Mouse (Mus musculus) MEL (cell line): Measurements from ENCODE around the gene Zfp652. TPM values are rescaled to one million over a fixed set of nuclear protein-coding genes. Genes with fewer than 3 reads are reported as not detected.

Experiments used
- DNase-seq: peaks from one replicate; pipeline ENCODE4 v3.0.0; 2011; ENCODE audit warnings: low read depth, low spot score
- H3K27ac ChIP-seq: 2 replicates; pipeline ENCODE4 v1.5.1; 2012; ENCODE audit warnings: low read depth, mild to moderate bottlenecking, control low read depth, low read length, moderate library complexity; ENCODE audit not compliant: control insufficient read depth
- H3K27me3 ChIP-seq, 2 experiments: fragments of 150-350 bp in 1 of 2; sonication (generic) in 1 of 2; 2 replicates each; pipeline ENCODE4 v1.6.1; 2012; ENCODE audit warnings: low read length in 2 of 2, mild to moderate bottlenecking in 2 of 2, improper control_type of control experiment in 1 of 2, moderate library complexity in 1 of 2; ENCODE audit not compliant: insufficient read depth in 2 of 2, control insufficient read depth in 1 of 2
- H3K36me3 ChIP-seq, 2 experiments: 2 replicates each; pipeline ENCODE4 v1.6.1; 2012 to 2014; ENCODE audit warnings: low read length in 2 of 2, improper control_type of control experiment in 1 of 2, inconsistent platforms in 1 of 2, mild to moderate bottlenecking in 1 of 2; ENCODE audit not compliant: insufficient read depth in 2 of 2, control insufficient read depth in 1 of 2
- H3K4me1 ChIP-seq, 2 experiments: fragments of 150-350 bp in 1 of 2; sonication (generic) in 1 of 2; 2 replicates each; pipeline ENCODE4 v1.6.1; 2012; ENCODE audit warnings: low read length in 2 of 2, improper control_type of control experiment in 1 of 2, mild to moderate bottlenecking in 1 of 2; ENCODE audit not compliant: insufficient read depth in 2 of 2, control insufficient read depth in 1 of 2
- H3K4me3 ChIP-seq, 2 experiments: fragments of 150-350 bp in 1 of 2; sonication (generic) in 1 of 2; 2 replicates each; pipeline ENCODE4 v1.5.1; 2012; ENCODE audit warnings: low read depth in 2 of 2, low read length in 2 of 2, mild to moderate bottlenecking in 2 of 2, moderate library complexity in 2 of 2, control low read depth in 1 of 2, improper control_type of control experiment in 1 of 2; ENCODE audit not compliant: control insufficient read depth in 1 of 2, insufficient read depth in 1 of 2
- H3K79me2 ChIP-seq: 2 replicates; pipeline ENCODE4 v1.6.1; 2012; ENCODE audit warnings: mild to moderate bottlenecking, low read length, moderate library complexity; ENCODE audit not compliant: control insufficient read depth, poor library complexity, insufficient read depth
- H3K9ac ChIP-seq: 2 replicates; pipeline ENCODE4 v1.6.1; 2012; ENCODE audit warnings: low read depth, mild to moderate bottlenecking, control low read depth, low read length, moderate library complexity; ENCODE audit not compliant: control insufficient read depth, poor library complexity, severe bottlenecking
- H3K9me3 ChIP-seq: fragments of 150-350 bp; sonication (generic); replicated peaks from 2 replicates; pipeline ENCODE4 v1.6.1; 2012; ENCODE audit warnings: mild to moderate bottlenecking, low read length, improper control_type of control experiment, moderate library complexity; ENCODE audit not compliant: insufficient read depth
- CHD1 ChIP-seq: IDR thresholded peaks from 2 replicates; pipeline ENCODE4 v1.6.1; 2012; ENCODE audit warnings: low read depth, mild to moderate bottlenecking, inconsistent platforms, low read length, improper control_type of control experiment
- CTCF ChIP-seq, 3 experiments: IDR thresholded peaks in 2 of 3; conservative IDR thresholded peaks in 1 of 3; 2 replicates each; pipeline ENCODE4 v1.5.1; 2011 to 2012; ENCODE audit warnings: low read length in 3 of 3, low read depth in 2 of 3, mild to moderate bottlenecking in 2 of 3, improper control_type of control experiment in 1 of 3, inconsistent platforms in 1 of 3, mixed read lengths in 1 of 3, moderate library complexity in 1 of 3; ENCODE audit not compliant: control insufficient read depth in 1 of 3, insufficient read depth in 1 of 3, poor library complexity in 1 of 3, severe bottlenecking in 1 of 3
- EP300 ChIP-seq, 2 experiments: IDR thresholded peaks; 2 replicates each; pipeline ENCODE4 v1.6.1; 2011; ENCODE audit warnings: improper control_type of control experiment in 2 of 2, low read length in 2 of 2, low read depth in 1 of 2, mild to moderate bottlenecking in 1 of 2
- GABPA ChIP-seq: IDR thresholded peaks from 2 replicates; pipeline ENCODE4 v1.6.1; 2012; ENCODE audit warnings: low read depth, mild to moderate bottlenecking, inconsistent platforms, low read length, improper control_type of control experiment, moderate library complexity
- JUND ChIP-seq: IDR thresholded peaks from 2 replicates; pipeline ENCODE4 v1.6.1; 2011; ENCODE audit warnings: low read depth, mild to moderate bottlenecking, improper control_type of control experiment, low read length
- MAX ChIP-seq: IDR thresholded peaks from 2 replicates; pipeline ENCODE4 v1.6.1; 2011; ENCODE audit warnings: low read length, improper control_type of control experiment
- MEF2A ChIP-seq: IDR thresholded peaks from 2 replicates; pipeline ENCODE4 v1.6.1; 2014; ENCODE audit warnings: low read depth, mild to moderate bottlenecking, inconsistent platforms, low read length, improper control_type of control experiment; ENCODE audit not compliant: poor library complexity, insufficient replicate concordance, severe bottlenecking; ENCODE audit errors: extremely low read depth
- MYB ChIP-seq: IDR thresholded peaks from 2 replicates; pipeline ENCODE4 v1.6.1; 2011; ENCODE audit warnings: mild to moderate bottlenecking, low read depth, low read length, improper control_type of control experiment
- MYC ChIP-seq: IDR thresholded peaks from 2 replicates; pipeline ENCODE4 v1.6.1; 2011; ENCODE audit warnings: low read depth, mild to moderate bottlenecking, low read length, improper control_type of control experiment, moderate library complexity
- POLR2A ChIP-seq, 2 experiments: IDR thresholded peaks; 2 replicates each; pipeline ENCODE4 v1.6.1; 2011 to 2012; ENCODE audit warnings: low read length in 2 of 2, mild to moderate bottlenecking in 2 of 2, control low read depth in 1 of 2, improper control_type of control experiment in 1 of 2, low read depth in 1 of 2, moderate library complexity in 1 of 2; ENCODE audit not compliant: control insufficient read depth in 1 of 2, insufficient read depth in 1 of 2, poor library complexity in 1 of 2
- POLR2AphosphoS5 ChIP-seq: IDR thresholded peaks from 2 replicates; pipeline ENCODE4 v1.6.1; 2012; ENCODE audit warnings: low read depth, borderline replicate concordance, mild to moderate bottlenecking, inconsistent platforms, low read length, moderate library complexity, mixed read lengths
- RAD21 ChIP-seq: IDR thresholded peaks from 2 replicates; pipeline ENCODE4 v1.6.1; 2011; ENCODE audit warnings: mild to moderate bottlenecking, low read depth, low read length, improper control_type of control experiment
- RCOR1 ChIP-seq: IDR thresholded peaks from 2 replicates; pipeline ENCODE4 v1.6.1; 2012; ENCODE audit warnings: low read depth, mild to moderate bottlenecking, inconsistent platforms, low read length, improper control_type of control experiment
- SMC3 ChIP-seq: IDR thresholded peaks from 2 replicates; pipeline ENCODE4 v1.6.1; 2011; ENCODE audit warnings: low read depth, low read length, improper control_type of control experiment
- USF1 ChIP-seq: IDR thresholded peaks from 2 replicates; pipeline ENCODE4 v1.6.1; 2014; ENCODE audit warnings: low read depth, mild to moderate bottlenecking, inconsistent platforms, low read length, improper control_type of control experiment, moderate library complexity
- USF2 ChIP-seq, 2 experiments: IDR thresholded peaks; 2 replicates each; pipeline ENCODE4 v1.6.1; 2011 to 2012; ENCODE audit warnings: improper control_type of control experiment in 2 of 2, low read length in 2 of 2, borderline replicate concordance in 1 of 2, inconsistent platforms in 1 of 2, low read depth in 1 of 2, mild to moderate bottlenecking in 1 of 2; ENCODE audit not compliant: insufficient read depth in 1 of 2
- ZC3H11A ChIP-seq: IDR thresholded peaks from 2 replicates; pipeline ENCODE4 v1.6.1; 2012; ENCODE audit warnings: low read depth, mild to moderate bottlenecking, inconsistent platforms, low read length, improper control_type of control experiment
- ZKSCAN1 ChIP-seq: IDR thresholded peaks from 2 replicates; pipeline ENCODE4 v1.6.1; 2012; ENCODE audit warnings: low read depth, mild to moderate bottlenecking, inconsistent platforms, low read length, improper control_type of control experiment, moderate library complexity
- polyA plus RNA-seq, 2 experiments: library from polyadenylated mRNA; stranded (reverse) in 1 of 2; unstranded in 1 of 2; fragments of >175 nt in 1 of 2; fragments of >200 nt in 1 of 2; gene quantifications; 2 replicates each; pipeline versions ENCODE4 v1.2.1 to v1.2.4; 2012; ENCODE audit warnings: low replicate concordance in 2 of 2, low read depth in 1 of 2; ENCODE audit not compliant: insufficient read length in 2 of 2, insufficient read depth in 1 of 2, missing spikeins in 1 of 2
- total RNA-seq: library from RNA; depleted of rRNA; stranded (reverse); fragments of 300-350 nt; gene quantifications from 2 replicates; pipeline ENCODE4 v1.2.3, GENCODE M21; 2012

Zfp652 gene
- total and polyA plus RNA-seq, 3 experiments = 19.3 to 38.5 (median 31.8) TPM

DNA sequence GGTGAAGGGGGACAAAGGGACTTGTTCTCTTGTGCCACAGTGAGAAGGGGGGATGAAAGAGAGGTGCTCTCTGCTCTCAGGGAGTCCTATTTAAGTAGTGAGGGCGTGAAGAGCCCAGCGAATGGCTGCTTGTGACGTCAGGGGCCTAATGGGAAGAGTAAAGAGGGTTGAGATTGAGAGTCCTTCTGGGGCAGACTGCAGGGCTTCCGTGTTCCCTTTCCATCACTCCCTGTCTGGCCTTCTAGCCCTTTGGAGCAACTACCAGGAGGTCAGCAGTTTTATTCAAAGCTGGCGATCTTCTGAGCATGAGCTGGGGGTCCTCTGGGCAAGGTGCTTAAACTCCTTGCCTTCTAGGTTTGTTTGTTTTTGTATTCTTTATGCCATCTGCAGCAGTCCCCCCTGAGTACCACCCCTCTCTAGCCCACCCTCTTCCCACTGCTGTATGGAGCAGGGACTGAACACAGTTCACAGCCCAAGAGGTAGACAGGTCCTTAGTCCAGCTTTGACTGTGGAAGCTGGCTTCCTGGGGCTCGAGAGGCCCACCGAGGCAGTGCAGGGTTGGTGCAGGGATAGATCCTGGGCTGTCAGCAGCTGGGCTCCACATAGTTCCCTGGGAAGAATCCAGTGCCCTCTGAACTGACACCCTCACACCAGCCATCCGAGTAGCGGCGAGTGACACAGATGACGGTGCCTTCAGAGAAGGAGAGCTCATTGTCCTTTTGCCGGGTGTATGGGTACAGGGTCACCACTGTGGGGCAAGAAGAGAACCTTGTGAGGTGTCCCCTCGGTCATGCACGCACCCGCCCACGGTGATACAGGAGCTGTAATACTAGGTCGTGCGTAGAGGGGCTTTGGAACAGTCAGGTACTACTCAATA lies 119.9 kb downstream of the Zfp652 start:
- Histone ChIP-seq H3K27ac (no peak overlapping the region), H3K36me3 (peaks cover 0 to 31% of the 10 kb centered on the region in 2 experiments; a peak in 2 of 4 replicates), H3K9me3 (no peaks in the 10 kb centered on the region), H3K79me2 (no peaks in the 10 kb centered on the region; the same call in 1 of the 2 replicates), H3K27me3 (no peaks in the 10 kb centered on the region), H3K4me3 (no peak overlapping the region), H3K4me1 (peaks cover 26 to 59% of the 10 kb centered on the region in 2 experiments), H3K9ac (no peak overlapping the region)
- DNase-seq = peak; percentile 14
- TF ChIP-seq CHD1 (no peak), MAX (no peak)

DNA sequence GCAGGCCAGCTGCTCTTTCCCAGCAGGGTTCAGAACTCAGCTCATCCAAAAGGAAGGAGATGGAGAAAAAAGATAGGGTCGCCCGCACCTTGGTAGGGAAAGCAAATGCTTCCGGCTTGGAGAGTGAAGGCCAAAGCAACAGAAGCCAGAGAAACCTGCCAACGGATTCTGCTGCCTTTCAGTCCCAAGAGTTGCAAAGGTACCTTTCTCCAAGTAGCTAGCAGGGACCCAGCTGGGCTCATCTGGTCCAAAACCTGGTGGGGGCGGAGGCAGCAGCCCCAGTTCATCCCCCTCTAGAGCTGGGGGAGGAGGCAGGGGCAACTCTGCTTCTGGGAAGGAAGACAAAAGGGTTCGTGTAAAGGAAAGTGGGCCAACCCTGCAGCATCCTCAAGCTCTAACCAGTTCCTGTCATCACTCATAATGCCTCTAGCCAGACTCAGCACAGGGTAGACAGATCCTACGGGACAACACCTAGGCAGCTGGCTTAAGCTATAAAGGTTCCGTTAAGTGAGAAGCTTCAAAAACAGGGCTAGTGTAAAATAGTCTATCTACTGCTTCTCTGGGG lies 120.6 kb downstream of the Zfp652 start:
- TF ChIP-seq RCOR1 (no peak), MAX (no peak), MEF2A (no peak), GABPA (no peak), MYC (no peak), RAD21 (no peak), USF2 (IDR thresholded peaks at IDR 0.05; ENCODE audit: borderline replicate concordance in 1 of 2, insufficient read depth in 1 of 2, low read depth in 1 of 2, low read length in 2 of 2) (no peak), MYB (no peak), JUND (no peak), USF1 (no peak), SMC3 (no peak), ZC3H11A (no peak), ZKSCAN1 (no peak), CHD1 (no peak), EP300 (IDR thresholded peaks at IDR 0.05; ENCODE audit: low read depth in 1 of 2, low read length in 2 of 2) (no peak), CTCF (IDR thresholded peaks at IDR 0.05 in 2 of 3, conservative IDR thresholded peaks at IDR 0.05 in 1 of 3; ENCODE audit: control insufficient read depth in 1 of 3, insufficient read depth in 1 of 3, low read depth in 2 of 3, low read length in 3 of 3, poor library complexity in 1 of 3, severe bottlenecking in 1 of 3) (no peak), POLR2A (IDR thresholded peaks at IDR 0.05; ENCODE audit: control insufficient read depth in 1 of 2, insufficient read depth in 1 of 2, low read depth in 1 of 2, low read length in 2 of 2, poor library complexity in 1 of 2) (no peak), POLR2AphosphoS5 (no peak)
- H3K9ac ChIP-seq = peak overlapping the region; percentile 68
- no peaks in the 10 kb centered on the region for H3K9me3 ChIP-seq
- peak overlapping the region in 1 of 2 experiments; percentile 45; a peak in 1 of 4 replicates for H3K4me3 ChIP-seq
- no peaks in the 10 kb centered on the region; the same call in 1 of the 2 replicates for H3K79me2 ChIP-seq
- H3K27ac ChIP-seq = peak overlapping the region; percentile 97
- peaks cover 0 to 34% of the 10 kb centered on the region in 2 experiments; a peak in 2 of 4 replicates for H3K36me3 ChIP-seq
- H3K27me3 ChIP-seq = no peaks in the 10 kb centered on the region
- H3K4me1 ChIP-seq = peaks cover 23 to 61% of the 10 kb centered on the region in 2 experiments
- no peak for DNase-seq
